Mouse (Mus musculus) kidney, postnatal 14 days (tissue): ENCODE measurements around the gene Liph.
"Not testable (repeated sequence)": the region's sequence is repeated elsewhere in the genome, so short reads cannot be mapped to it uniquely, and the experiment has no call there.

Experiments used
- DNase-seq: peaks from one replicate; pipeline ENCODE4 v3.0.0; 2022; ENCODE audit warnings: mixed read lengths

Liph gene

GRCm38 (mm10) chr16:21995304-21995703 lies at the start of gene Liph:
TSS of gene Liph (minus strand) at chr16:21995663.
- peak; percentile 32 for DNase-seq

GRCm38 (mm10) chr16:22043830-22044229 lies 48.4 kb upstream of the Liph start:
- DNase-seq: no peak

- no peak for DNase-seq
Observed at GRCm38 (mm10) chr16:22039978-22040377, 44.5 kb upstream of the Liph start.

- no peak for DNase-seq
Observed at GRCm38 (mm10) chr16:22038554-22038953, 43.1 kb upstream of the Liph start.

- DNase-seq: no peak
Observed at GRCm38 (mm10) chr16:22027474-22027873, 32.0 kb upstream of the Liph start.

GRCm38 (mm10) chr16:22022122-22022521 lies 26.7 kb upstream of the Liph start:
- no peak for DNase-seq

- no peak for DNase-seq
Observed at GRCm38 (mm10) chr16:22015569-22015968, 20.1 kb upstream of the Liph start.

- no peak for DNase-seq
Observed at GRCm38 (mm10) chr16:22009596-22009995, 14.1 kb upstream of the Liph start.

GRCm38 (mm10) chr16:22009099-22009584 lies 13.7 kb upstream of the Liph start, which contains the start of gene Senp2:
TSS of gene Senp2 (plus strand) at chr16:22009484.
- DNase-seq: peak; percentile 100

GRCm38 (mm10) chr16:22001606-22002005 lies 6.1 kb upstream of the Liph start:
- DNase-seq: no peak

- DNase-seq: no peak
Observed at GRCm38 (mm10) chr16:22001172-22001571, 5.7 kb upstream of the Liph start.

GRCm38 (mm10) chr16:21999941-22000690 lies 4.7 kb upstream of the Liph start:
- DNase-seq: no peak

- no peak for DNase-seq
Observed at GRCm38 (mm10) chr16:21998061-21998460, 2.6 kb upstream of the Liph start.

GRCm38 (mm10) chr16:21996881-21997641 lies 1.6 kb upstream of the Liph start:
- no peak for DNase-seq

- DNase-seq: no peak
Observed at GRCm38 (mm10) chr16:21996402-21996801, 939 bp upstream of the Liph start.

GRCm38 (mm10) chr16:21991774-21992173 lies 3.7 kb downstream of the Liph start:
- no peak for DNase-seq

- DNase-seq: not testable (repeated sequence)
Observed at GRCm38 (mm10) chr16:21990893-21991292, 4.6 kb downstream of the Liph start.

GRCm38 (mm10) chr16:21987956-21988355 lies 7.5 kb downstream of the Liph start:
- DNase-seq: no peak

GRCm38 (mm10) chr16:21986191-21986590 lies 9.3 kb downstream of the Liph start:
- DNase-seq: no peak

GRCm38 (mm10) chr16:21984091-21984490 lies 11.4 kb downstream of the Liph start:
- no peak for DNase-seq

GRCm38 (mm10) chr16:21983581-21983980 lies 11.9 kb downstream of the Liph start:
- DNase-seq: no peak

GRCm38 (mm10) chr16:21983146-21983545 lies 12.3 kb downstream of the Liph start:
- DNase-seq: no peak

- no peak for DNase-seq
Observed at GRCm38 (mm10) chr16:21977347-21977746, 18.1 kb downstream of the Liph start.

GRCm38 (mm10) chr16:21976203-21976602 lies 19.3 kb downstream of the Liph start:
- no peak for DNase-seq
